Mouse (Mus musculus): ENCODE results near the gene Serinc5.

Gene Serinc5

GRCm38 (mm10) chr13:92704189-92704588 lies 93.3 kb downstream of the Serinc5 start:
- no peak for DNase-seq (ENCODE audit: low spot score)

- DNase-seq (ENCODE audit: low spot score) = no peak
Observed at GRCm38 (mm10) chr13:92705016-92705535, 94.2 kb downstream of the Serinc5 start.

- DNase-seq (ENCODE audit: low spot score) = no peak
Observed at GRCm38 (mm10) chr13:92706342-92707061, 95.6 kb downstream of the Serinc5 start.

- DNase-seq (ENCODE audit: low spot score) = no peak
Observed at GRCm38 (mm10) chr13:92707941-92708340, 97.0 kb downstream of the Serinc5 start.

GRCm38 (mm10) chr13:92708466-92708865 lies 97.6 kb downstream of the Serinc5 start:
- DNase-seq (ENCODE audit: low spot score) = no peak

GRCm38 (mm10) chr13:92709535-92709934 lies 98.6 kb downstream of the Serinc5 start:
- no peak for DNase-seq (ENCODE audit: low spot score)

- DNase-seq (ENCODE audit: low spot score) = no peak
Observed at GRCm38 (mm10) chr13:92710361-92710760, 99.5 kb downstream of the Serinc5 start.

GRCm38 (mm10) chr13:92711821-92712220 lies 100.9 kb downstream of the Serinc5 start:
- no peak for DNase-seq (ENCODE audit: low spot score)

GRCm38 (mm10) chr13:92712619-92713018 lies 101.7 kb downstream of the Serinc5 start:
- no peak for DNase-seq (ENCODE audit: low spot score)

- DNase-seq (ENCODE audit: low spot score) = no peak
Observed at GRCm38 (mm10) chr13:92717851-92718665, 107.2 kb downstream of the Serinc5 start.

- DNase-seq (ENCODE audit: low spot score) = no peak
Observed at GRCm38 (mm10) chr13:92721006-92721405, 110.1 kb downstream of the Serinc5 start.

GRCm38 (mm10) chr13:92722389-92722788 lies 111.5 kb downstream of the Serinc5 start:
- DNase-seq (ENCODE audit: low spot score) = no peak

- no peak for DNase-seq (ENCODE audit: low spot score)
Observed at GRCm38 (mm10) chr13:92729811-92730210, 118.9 kb downstream of the Serinc5 start.

GRCm38 (mm10) chr13:92731811-92732210 lies 120.9 kb downstream of the Serinc5 start:
- no peak for DNase-seq (ENCODE audit: low spot score)

GRCm38 (mm10) chr13:92732836-92733235 lies 121.9 kb downstream of the Serinc5 start:
- no peak for DNase-seq (ENCODE audit: low spot score)

GRCm38 (mm10) chr13:92733252-92733651 lies 122.4 kb downstream of the Serinc5 start:
- peak; percentile 64 for DNase-seq (ENCODE audit: low spot score)

- DNase-seq (ENCODE audit: low spot score) = no peak
Observed at GRCm38 (mm10) chr13:92733741-92734140, 122.8 kb downstream of the Serinc5 start.

GRCm38 (mm10) chr13:92735693-92736092 lies 124.8 kb downstream of the Serinc5 start:
- peak; percentile 29 for DNase-seq (ENCODE audit: low spot score)

- peak; percentile 24 for DNase-seq (ENCODE audit: low spot score)
Observed at GRCm38 (mm10) chr13:92736516-92737300, 125.8 kb downstream of the Serinc5 start.

- no peak for DNase-seq (ENCODE audit: low spot score)
Observed at GRCm38 (mm10) chr13:92738821-92739220, 127.9 kb downstream of the Serinc5 start.

GRCm38 (mm10) chr13:92739858-92740257 lies 129.0 kb downstream of the Serinc5 start:
- no peak for DNase-seq (ENCODE audit: low spot score)

- peak; percentile 84 for DNase-seq (ENCODE audit: low spot score)
Observed at GRCm38 (mm10) chr13:92740671-92741270, 129.9 kb downstream of the Serinc5 start.
